Mouse (Mus musculus): Measurements from ENCODE around the gene Opn1mw. TPM values are rescaled to one million over a fixed set of nuclear protein-coding genes. Genes with fewer than 3 reads are reported as not detected.
"Not testable (repeated sequence)": the region's sequence is repeated elsewhere in the genome, so short reads cannot be mapped to it uniquely, and the experiment has no call there.

Opn1mw gene
- total and polyA plus RNA-seq, 3 experiments: not detected

DNA sequence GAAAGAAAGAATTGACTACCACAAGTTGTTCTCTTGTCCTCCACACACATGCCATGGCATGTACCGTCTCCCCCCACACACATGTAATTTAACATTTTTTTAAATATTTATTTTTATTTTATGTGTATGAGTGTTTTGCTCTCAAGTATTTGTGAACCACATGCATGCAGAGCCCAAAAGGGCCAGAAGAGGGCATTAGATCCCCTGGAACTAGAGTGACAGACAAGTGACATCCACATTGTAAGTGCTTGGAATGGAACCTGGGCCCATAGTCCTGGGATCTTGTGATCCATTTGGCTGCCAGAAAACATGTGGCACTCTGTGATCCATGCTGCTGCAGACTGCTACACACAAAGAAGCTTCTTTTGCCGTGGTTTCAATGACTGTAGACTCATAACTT lies 2.3 kb upstream of the Opn1mw start:
- no peaks in the 10 kb centered on the region for H3K9me3 ChIP-seq (replicated peaks; ENCODE audit: insufficient read depth, low read length)

DNA sequence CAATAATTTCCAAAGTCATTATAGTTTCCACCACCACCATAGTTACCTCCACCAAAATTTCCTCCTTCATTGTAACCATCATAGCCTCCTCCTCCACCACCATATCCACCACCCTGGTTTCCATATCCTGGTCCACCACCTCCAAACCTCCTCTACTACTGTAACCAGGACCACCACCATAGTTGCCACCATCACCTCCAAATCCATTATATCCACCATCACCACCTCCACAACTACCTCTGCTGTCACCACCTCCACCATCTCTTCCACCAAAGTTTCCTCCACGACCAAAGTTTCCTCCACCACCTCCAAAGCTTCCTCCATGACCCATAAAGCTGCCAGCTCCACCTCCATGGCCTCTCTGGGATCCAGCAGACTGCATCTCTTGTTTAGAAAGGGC lies 8.0 kb downstream of the Opn1mw start, which contains the start of gene Mecp2:
Gene Mecp2 (minus strand): TSS at position 101 of the 400 bp plus-strand sequence.
- H3K36me3 ChIP-seq (ENCODE audit: control insufficient read depth in 1 of 2, insufficient read depth in 2 of 2, low read length in 2 of 2); H3K9me3 ChIP-seq (replicated peaks; ENCODE audit: insufficient read depth, low read length); H3K27ac ChIP-seq (ENCODE audit: control insufficient read depth, low read depth, low read length); H3K27me3 ChIP-seq (ENCODE audit: control insufficient read depth in 1 of 2, insufficient read depth in 2 of 2, low read length in 2 of 2); H3K79me2 ChIP-seq (ENCODE audit: control insufficient read depth, insufficient read depth, low read length, poor library complexity); DNase-seq (ENCODE audit: low read depth, low spot score); H3K4me3 ChIP-seq (ENCODE audit: control insufficient read depth in 1 of 2, insufficient read depth in 1 of 2, low read depth in 2 of 2, low read length in 2 of 2); H3K9ac ChIP-seq (ENCODE audit: control insufficient read depth, low read depth, low read length, poor library complexity, severe bottlenecking); H3K4me1 ChIP-seq (ENCODE audit: control insufficient read depth in 1 of 2, insufficient read depth in 2 of 2, low read length in 2 of 2): not testable (repeated sequence)

More for the DNA sequence above, 2.3 kb upstream of the Opn1mw start:
- no peaks in the 10 kb centered on the region; a peak in 1 of 4 replicates for H3K27me3 ChIP-seq (ENCODE audit: control insufficient read depth in 1 of 2, insufficient read depth in 2 of 2, low read length in 2 of 2)
- no peak overlapping the region for H3K9ac ChIP-seq (ENCODE audit: control insufficient read depth, low read depth, low read length, poor library complexity, severe bottlenecking)
- H3K36me3 ChIP-seq (ENCODE audit: control insufficient read depth in 1 of 2, insufficient read depth in 2 of 2, low read length in 2 of 2): no peaks in the 10 kb centered on the region
- H3K4me3 ChIP-seq (ENCODE audit: control insufficient read depth in 1 of 2, insufficient read depth in 1 of 2, low read depth in 2 of 2, low read length in 2 of 2): no peak overlapping the region
- H3K79me2 ChIP-seq (ENCODE audit: control insufficient read depth, insufficient read depth, low read length, poor library complexity): no peaks in the 10 kb centered on the region
- TF ChIP-seq SMC3 (IDR thresholded peaks at IDR 0.05; ENCODE audit: low read depth, low read length) (peak; percentile 55), RAD21 (IDR thresholded peaks at IDR 0.05; ENCODE audit: low read depth, low read length) (peak; percentile 52), ZC3H11A (IDR thresholded peaks at IDR 0.05; ENCODE audit: low read depth, low read length) (peak; percentile 50), E2F4 (IDR thresholded peaks at IDR 0.05; ENCODE audit: borderline replicate concordance, low read depth, low read length) (no peak), GATA1 (IDR thresholded peaks at IDR 0.05; ENCODE audit: low read depth, low read length) (no peak), CTCF (IDR thresholded peaks at IDR 0.05 in 2 of 3, conservative IDR thresholded peaks at IDR 0.05 in 1 of 3; ENCODE audit: control insufficient read depth in 1 of 3, insufficient read depth in 1 of 3, low read depth in 2 of 3, low read length in 3 of 3, poor library complexity in 1 of 3, severe bottlenecking in 1 of 3) (peak; percentile 35 to 58 (median 52)), TCF12 (IDR thresholded peaks at IDR 0.05; ENCODE audit: low read depth, low read length) (no peak), MAZ (IDR thresholded peaks at IDR 0.05; ENCODE audit: low read depth, low read length) (no peak)
- H3K27ac ChIP-seq (ENCODE audit: control insufficient read depth, low read depth, low read length): no peak overlapping the region
- DNase-seq (ENCODE audit: low read depth, low spot score): peak; percentile 61
- no peaks in the 10 kb centered on the region for H3K4me1 ChIP-seq (ENCODE audit: control insufficient read depth in 1 of 2, insufficient read depth in 2 of 2, low read length in 2 of 2)

DNA sequence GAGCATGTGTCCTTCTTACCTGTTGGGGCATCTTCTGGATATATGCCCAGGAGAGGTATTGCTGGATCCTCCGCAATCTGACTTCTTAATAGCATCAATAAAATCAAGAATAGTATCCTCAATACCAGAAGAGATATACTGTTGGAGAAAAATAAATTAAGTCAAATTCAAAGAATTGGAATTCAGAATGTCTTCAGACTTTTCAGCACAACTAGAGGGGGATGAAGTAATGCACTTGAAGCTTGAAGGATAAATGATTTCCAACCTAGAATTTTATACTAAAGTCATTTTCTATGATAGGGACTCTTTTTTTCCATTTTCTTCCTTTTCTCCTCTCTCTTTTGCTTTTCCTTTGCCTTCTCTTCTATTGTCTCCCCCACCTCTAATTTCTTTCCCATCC lies 40.5 kb downstream of the Opn1mw start, which contains the start of gene Tex28:
Gene Tex28 (minus strand): TSS at position 101 of the 400 bp plus-strand sequence.
- no peak for DNase-seq (ENCODE audit: low read depth, low spot score)
- Histone ChIP-seq H3K4me3 (ENCODE audit: control insufficient read depth in 1 of 2, insufficient read depth in 1 of 2, low read depth in 2 of 2, low read length in 2 of 2) (no peak within 1 kb of the TSS), H3K9me3 (replicated peaks; ENCODE audit: insufficient read depth, low read length) (no peaks in the 10 kb centered on the region), H3K4me1 (ENCODE audit: control insufficient read depth in 1 of 2, insufficient read depth in 2 of 2, low read length in 2 of 2) (no peaks in the 10 kb centered on the region), H3K36me3 (ENCODE audit: control insufficient read depth in 1 of 2, insufficient read depth in 2 of 2, low read length in 2 of 2) (no peaks in the 10 kb centered on the region), H3K27me3 (ENCODE audit: control insufficient read depth in 1 of 2, insufficient read depth in 2 of 2, low read length in 2 of 2) (peaks cover 2% of the 10 kb centered on the region in 2 experiments; a peak in 2 of 4 replicates), H3K9ac (ENCODE audit: control insufficient read depth, low read depth, low read length, poor library complexity, severe bottlenecking) (no peak within 1 kb of the TSS), H3K79me2 (ENCODE audit: control insufficient read depth, insufficient read depth, low read length, poor library complexity) (no peaks in the 10 kb centered on the region), H3K27ac (ENCODE audit: control insufficient read depth, low read depth, low read length) (no peak within 1 kb of the TSS)
- no peak for TF ChIP-seq USF1 (IDR thresholded peaks at IDR 0.05; ENCODE audit: low read depth, low read length)
- no peak for TF ChIP-seq KAT2A (conservative IDR thresholded peaks at IDR 0.05; ENCODE audit: low read depth, low read length)
- TF ChIP-seq MAX (IDR thresholded peaks at IDR 0.05; ENCODE audit: low read length): no peak
- TF ChIP-seq ETS1 (IDR thresholded peaks at IDR 0.05; ENCODE audit: low read depth, low read length): no peak
- TF ChIP-seq BHLHE40 (IDR thresholded peaks at IDR 0.05; ENCODE audit: borderline replicate concordance, low read depth, low read length): no peak
- TF ChIP-seq HCFC1 (IDR thresholded peaks at IDR 0.05; ENCODE audit: low read depth, low read length): no peak
- TF ChIP-seq MYB (IDR thresholded peaks at IDR 0.05; ENCODE audit: low read depth, low read length): no peak
- no peak for TF ChIP-seq MYC (IDR thresholded peaks at IDR 0.05; ENCODE audit: low read depth, low read length)
- no peak for TF ChIP-seq NELFE (IDR thresholded peaks at IDR 0.05; ENCODE audit: low read depth, low read length)
- no peak for TF ChIP-seq CTCF (IDR thresholded peaks at IDR 0.05 in 2 of 3, conservative IDR thresholded peaks at IDR 0.05 in 1 of 3; ENCODE audit: control insufficient read depth in 1 of 3, insufficient read depth in 1 of 3, low read depth in 2 of 3, low read length in 3 of 3, poor library complexity in 1 of 3, severe bottlenecking in 1 of 3)
- TF ChIP-seq SIN3A (IDR thresholded peaks at IDR 0.05; ENCODE audit: low read length): no peak
- no peak for TF ChIP-seq TCF12 (IDR thresholded peaks at IDR 0.05; ENCODE audit: low read depth, low read length)
- TF ChIP-seq RCOR1 (IDR thresholded peaks at IDR 0.05; ENCODE audit: low read depth, low read length): no peak
- TF ChIP-seq MAZ (IDR thresholded peaks at IDR 0.05; ENCODE audit: low read depth, low read length): no peak
- no peak for TF ChIP-seq GATA1 (IDR thresholded peaks at IDR 0.05; ENCODE audit: low read depth, low read length)
- TF ChIP-seq MAFK (IDR thresholded peaks at IDR 0.05; ENCODE audit: borderline replicate concordance, low read depth, low read length): no peak
- no peak for TF ChIP-seq RAD21 (IDR thresholded peaks at IDR 0.05; ENCODE audit: low read depth, low read length)
- no peak for TF ChIP-seq SMC3 (IDR thresholded peaks at IDR 0.05; ENCODE audit: low read depth, low read length)
- no peak for TF ChIP-seq UBTF (IDR thresholded peaks at IDR 0.05; ENCODE audit: borderline replicate concordance, insufficient read depth, low read depth, low read length)
